Mouse (Mus musculus) CD4-positive helper T cell, adult 2 months (primary cell): ENCODE results near the gene Zik1.

Source experiments
- DNase-seq: peaks from one replicate; pipeline ENCODE4 v3.0.0-alpha.2; 2012; ENCODE audit warnings: low read depth, missing footprints, low spot score

Gene Zik1

DNA sequence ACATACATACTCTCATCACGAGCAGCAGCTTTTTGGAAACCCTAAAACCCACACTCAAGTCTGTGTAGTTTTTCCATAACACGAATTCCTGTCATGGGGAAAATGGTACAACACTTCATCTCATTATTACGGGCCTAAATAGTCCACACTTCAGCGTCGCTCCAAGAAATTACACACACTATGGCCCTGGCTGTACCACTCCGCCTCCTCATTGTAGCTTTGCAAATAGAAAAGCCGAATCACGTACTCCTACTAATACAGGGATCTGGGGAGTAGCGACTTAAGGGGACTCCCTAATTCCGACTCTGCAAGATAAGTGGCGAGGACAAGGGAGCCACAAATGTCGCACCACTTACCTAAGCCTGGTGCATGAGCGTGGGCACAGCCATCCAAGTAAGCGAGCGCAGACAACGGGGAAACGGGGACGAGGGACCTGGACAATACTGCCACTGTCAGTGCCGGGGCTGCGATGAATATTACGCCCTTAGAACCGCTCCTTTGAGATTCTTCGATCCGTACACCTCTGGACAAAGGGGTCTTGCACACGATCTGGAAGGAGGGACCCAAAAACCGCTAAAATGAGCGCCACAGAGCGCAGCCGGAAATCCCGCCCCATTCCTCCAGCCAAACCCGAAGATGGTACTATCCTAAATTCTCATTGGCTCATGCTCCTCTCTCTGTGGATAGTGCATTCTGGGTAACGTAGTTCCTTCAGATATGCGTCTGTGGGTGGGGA lies at the start of gene Zik1:
Gene Zik1 (minus strand): TSS at position 609 of the 736 bp plus-strand sequence.
- peak; percentile 77 for DNase-seq

DNA sequence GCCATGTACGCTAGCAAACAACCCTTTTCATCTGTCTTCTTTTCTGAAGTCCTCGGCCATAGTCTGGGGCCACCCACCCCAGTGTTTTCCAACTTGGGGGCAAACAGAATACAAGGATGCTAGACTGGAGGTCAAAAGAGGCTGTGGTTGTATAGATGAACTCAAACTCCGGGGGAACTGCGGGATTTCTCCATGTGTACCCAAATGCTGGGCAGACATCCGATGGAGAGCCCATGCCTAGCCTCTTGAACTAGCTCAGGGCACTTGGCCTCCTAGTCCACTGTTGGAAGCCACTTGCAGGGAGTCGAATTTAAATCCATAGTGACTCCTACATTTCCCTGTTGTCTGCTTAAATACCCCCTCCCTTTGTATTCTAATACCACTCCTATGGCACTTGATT lies 384 bp upstream of the Zik1 start:
- no peak for DNase-seq

- DNase-seq = no peak
These were observed 14.5 kb downstream of the Zik1 start for GRCm38 (mm10) chr7:10480588-10481233.

- no peak for DNase-seq
These were observed 15.4 kb downstream of the Zik1 start for GRCm38 (mm10) chr7:10479813-10480212.

DNA sequence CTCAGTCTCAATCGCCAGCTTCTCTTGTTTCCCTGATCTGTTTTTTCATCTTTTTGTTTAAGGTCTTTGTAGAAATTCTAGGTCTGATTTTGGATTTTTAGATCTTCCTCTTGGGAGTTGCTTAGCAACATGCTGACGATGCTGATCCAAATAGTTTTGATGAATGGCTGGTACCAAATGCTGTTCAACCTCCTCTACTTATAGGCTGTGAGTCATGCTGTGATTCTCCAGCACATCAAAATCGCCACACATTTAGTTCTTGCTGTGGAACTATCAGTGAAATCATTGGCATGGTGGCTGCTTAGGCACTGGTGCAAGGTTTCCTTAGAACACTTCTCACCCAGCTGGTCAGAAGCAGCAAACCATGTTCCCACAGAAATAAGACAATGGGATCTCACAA lies 37.0 kb downstream of the Zik1 start:
- no peak for DNase-seq

GRCm38 (mm10) chr7:10443031-10443430 lies 52.2 kb downstream of the Zik1 start, which contains the start of gene Vmn1r67:
TSS of gene Vmn1r67 (plus strand) at chr7:10443331.
- no peak for DNase-seq
